Mouse (Mus musculus): ENCODE measurements around the gene Nt5dc3.

DNA sequence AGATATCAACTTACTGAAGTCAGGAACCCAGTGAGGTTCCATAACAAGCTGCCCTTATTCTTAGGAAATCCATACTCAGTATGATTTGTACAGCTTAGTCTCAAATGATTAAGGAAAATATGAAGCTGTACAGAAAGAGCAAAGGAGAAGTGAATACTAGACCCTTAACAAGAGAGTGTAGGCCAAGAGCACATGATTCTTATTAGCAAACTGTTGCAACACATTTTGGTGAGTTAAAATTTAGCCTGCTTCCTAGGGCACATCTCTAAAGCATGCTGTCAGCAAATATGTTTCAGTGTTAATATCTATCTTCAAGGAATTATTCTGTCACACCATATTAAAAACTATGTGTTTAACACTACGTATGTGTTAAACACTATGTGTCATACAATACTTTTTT, 107.6 kb downstream of the Nt5dc3 start:
- TF ChIP-seq CTCF (IDR thresholded peaks at IDR 0.05; ENCODE audit: low read depth, low read length): no peak
- TF ChIP-seq POLR2A (IDR thresholded peaks at IDR 0.05; ENCODE audit: extremely low read depth, insufficient read depth, low read length): no peak

Data from liver, adult 2 months (tissue).